Mouse (Mus musculus) left cerebral cortex, postnatal 36 days (tissue): ENCODE data around the gene Il10ra. TPM values are rescaled to one million over a fixed set of nuclear protein-coding genes. Genes with fewer than 3 reads are reported as not detected.

Experiments used
- DNase-seq, 2 experiments: peaks; one replicate each; pipeline ENCODE4 v3.0.0; 2021 to 2022; ENCODE audit warnings: low spot score in 2 of 2, mixed read lengths in 1 of 2
- intact Hi-C: fragments of 180-260 bp; cut with DNase I; formaldehyde crosslinking; loops from one replicate; pipeline ENCODE4 v1.15.1; 2025
- microRNA-seq: library from miRNA; unstranded; fragments of <30 nt; microRNA quantifications from one replicate; pipeline ENCODE4 v1.2.0, GENCODE M21; 2022
- total RNA-seq, 2 experiments: library from RNA; stranded (reverse); gene quantifications; 2 replicates each; pipeline ENCODE4 v1.2.3; 2021

The Il10ra gene
- total RNA-seq, 2 experiments from 2014 or later: 2.9 to 3.9 TPM

DNA sequence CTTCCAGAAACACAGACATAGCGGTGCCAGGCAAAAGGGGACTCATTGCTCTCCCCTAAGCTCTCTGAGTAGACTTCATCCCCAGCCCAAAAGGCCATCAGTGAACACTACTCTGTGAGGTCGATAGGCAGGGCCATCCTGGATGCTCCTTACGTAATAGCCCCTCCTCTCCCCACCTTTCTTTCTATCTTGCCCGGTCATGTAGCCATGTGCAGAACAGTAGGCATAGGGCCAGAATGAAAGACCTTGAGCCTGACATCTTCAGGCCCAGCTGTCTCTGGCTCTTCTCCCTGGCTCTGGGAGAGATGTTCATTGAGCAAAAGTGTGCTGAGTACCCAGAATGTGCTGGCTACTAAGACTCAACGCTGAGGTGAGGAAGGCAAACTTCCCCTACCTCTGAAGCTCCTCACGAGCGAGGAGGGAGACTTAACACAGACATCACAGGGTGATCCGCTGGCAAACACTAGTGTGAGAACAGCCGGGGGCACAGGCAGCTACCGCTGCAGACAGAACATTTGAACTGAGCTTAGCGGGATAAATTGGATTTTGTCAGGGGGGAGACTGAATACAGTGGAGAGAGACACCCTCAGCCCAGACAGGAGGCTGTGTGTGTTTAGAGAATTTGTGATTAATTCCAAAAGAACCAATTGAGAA lies 53.3 kb downstream of the Il10ra start:
- intact Hi-C loops: no loop called here
- DNase-seq: no peak

DNA sequence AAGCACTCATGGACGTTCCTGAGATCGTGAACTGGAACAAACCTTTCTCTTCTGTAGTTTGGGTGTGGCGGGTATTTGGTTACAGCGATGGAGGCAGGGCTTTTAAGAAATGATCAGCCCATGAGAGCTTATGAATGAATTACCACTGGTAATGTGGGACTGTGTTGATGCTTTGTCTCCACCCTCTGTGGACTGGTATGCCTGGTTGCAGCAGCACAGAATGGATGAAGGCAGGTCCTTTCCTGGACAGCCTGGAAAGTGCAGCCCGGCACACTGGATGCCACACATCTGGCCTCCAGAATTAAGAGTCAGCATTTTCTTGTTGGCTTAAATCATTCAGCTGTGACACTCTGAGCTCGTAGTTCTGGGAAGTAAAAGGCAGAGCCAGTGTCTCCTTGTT lies 56.9 kb downstream of the Il10ra start:
- no peak for DNase-seq
- intact Hi-C loops: no loop called here

DNA sequence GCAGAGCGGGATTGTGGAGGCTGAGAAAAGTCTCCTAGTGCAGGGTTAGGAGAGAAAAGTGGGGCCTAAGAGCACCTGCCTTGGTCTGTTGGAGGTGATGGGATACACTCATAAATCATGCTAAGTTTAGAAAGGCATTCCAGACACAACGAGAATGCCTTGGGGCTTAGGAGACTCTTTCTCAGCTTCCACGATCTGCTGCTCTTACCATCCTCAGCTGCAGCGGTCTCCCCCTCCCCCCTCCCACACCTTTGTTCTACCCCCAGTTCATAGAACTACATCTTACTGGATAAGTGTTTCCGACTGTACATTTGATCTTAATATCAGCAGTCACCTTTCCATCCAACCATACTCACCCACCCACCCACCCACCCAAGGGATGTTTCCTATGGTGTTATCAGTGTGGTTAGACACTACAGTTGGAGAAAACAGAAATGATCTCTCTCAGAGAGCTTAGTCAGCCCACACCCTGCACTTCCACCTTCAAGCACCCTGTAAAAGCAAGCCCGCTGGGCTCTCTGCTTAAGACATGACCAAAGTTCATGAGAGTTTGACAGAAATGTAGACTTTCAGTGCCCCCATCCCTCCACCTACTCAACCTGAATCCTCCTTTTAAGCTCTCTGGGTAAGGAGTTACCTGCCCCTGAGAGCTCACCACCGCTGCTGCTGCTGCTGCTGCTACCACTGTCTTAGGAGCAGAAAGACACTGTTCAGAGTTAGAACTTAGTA lies 61.8 kb downstream of the Il10ra start:
- intact Hi-C loops: no loop called here
- DNase-seq: no peak

DNA sequence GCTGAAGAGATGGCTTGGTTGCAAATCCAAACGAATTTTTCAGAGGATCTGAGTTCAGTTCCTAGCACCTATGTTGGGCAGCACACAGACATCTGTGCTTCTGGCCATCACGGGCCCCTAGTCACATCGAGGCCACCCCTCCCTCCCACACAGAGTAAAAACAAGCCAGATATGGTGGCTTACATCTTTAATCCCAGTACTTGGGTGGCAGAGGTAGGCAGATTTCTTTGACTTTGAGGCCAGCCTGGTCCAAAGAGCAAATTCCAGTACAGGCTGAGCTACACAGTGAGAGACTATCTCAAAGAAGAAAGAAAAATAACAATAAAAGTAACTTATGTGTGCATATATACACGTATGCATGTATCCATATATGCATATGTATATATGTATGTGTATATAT lies 62.8 kb downstream of the Il10ra start:
- DNase-seq: no peak
- intact Hi-C loops: no loop called here

DNA sequence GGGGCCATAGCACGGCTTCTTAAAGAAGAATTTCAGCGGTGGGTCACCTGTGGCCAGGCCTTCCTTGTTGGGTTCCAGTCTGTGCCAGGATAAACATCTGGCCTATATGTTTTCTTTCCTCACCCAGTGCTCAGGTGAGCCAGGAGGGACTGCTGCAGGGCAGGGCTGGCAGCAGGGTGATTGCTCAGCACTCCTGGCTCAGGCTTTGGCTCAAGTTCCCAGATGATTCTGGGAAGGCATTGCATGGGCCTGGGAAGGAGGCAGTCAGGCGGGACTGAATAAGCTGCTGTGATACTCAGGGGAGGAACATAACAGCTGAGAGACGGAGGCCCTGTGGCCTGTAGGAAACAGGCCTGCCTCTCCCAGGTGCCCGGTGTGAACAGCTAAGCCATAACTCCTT lies 63.8 kb downstream of the Il10ra start:
- intact Hi-C loops: no loop called here
- DNase-seq: no peak

Small RNAs within 50 kb of the gene (microRNA-seq; reads per million reads assigned to microRNA genes)
- gene Mir7086: not detected

Other genes starting within 250 kb of the Il10ra start
- gene Mpzl2, start 229.3 kb downstream of the Il10ra start, total RNA-seq: 1 to 10 TPM in 1 of 2 experiments, under 1 TPM in 1; 0.84 to 1.4 TPM
- 1 to 10 TPM; 4.3 to 4.6 TPM for gene Mpzl3, start 214.0 kb downstream of the Il10ra start, total RNA-seq
- gene Jaml, start 190.0 kb downstream of the Il10ra start, total RNA-seq: under 1 TPM; 0.62 to 0.63 TPM
- gene Scn2b, start 151.4 kb downstream of the Il10ra start, total RNA-seq: 100 to 1,000 TPM; 251 to 273 TPM
- gene Scn4b, start 130.8 kb downstream of the Il10ra start, total RNA-seq: 10 to 100 TPM; 68.8 to 73.4 TPM
- 1 to 10 TPM; 1.0 to 1.2 TPM for gene BC049352, start 87.1 kb downstream of the Il10ra start, total RNA-seq
- gene Tmprss4, start 65.1 kb downstream of the Il10ra start, total RNA-seq: under 1 TPM; 0.18 to 0.20 TPM
- not detected for gene Tmprss13, start 50.0 kb upstream of the Il10ra start, total RNA-seq
- 100 to 1,000 TPM; 110 to 129 TPM for gene Fxyd6, start 101.0 kb upstream of the Il10ra start, total RNA-seq
- gene Fxyd2, start 130.5 kb upstream of the Il10ra start, total RNA-seq: 1 to 10 TPM; 5.7 to 5.8 TPM
- 10 to 100 TPM; 42.5 to 64.6 TPM for gene Dscaml1, start 157.5 kb upstream of the Il10ra start, total RNA-seq